Mouse (Mus musculus) liver, embryonic 15.5 days (tissue): ENCODE data around the gene Rps15. TPM values are rescaled to one million over a fixed set of nuclear protein-coding genes. Genes with fewer than 3 reads are reported as not detected.

Experiments
- ATAC-seq: fragments of 200-750 bp; cut with Nextera tagmentation; 2 replicates; pipeline ENCODE4 v1.8.0; 2017; ENCODE audit warnings: moderate number of reproducible peaks, mild to moderate bottlenecking, moderate library complexity; ENCODE audit not compliant: insufficient read depth
- H3K27ac ChIP-seq: fragments of 300-500 bp; sonication (generic); replicated peaks from 2 replicates; pipeline ENCODE4 v1.5.1; 2015; ENCODE audit warnings: mild to moderate bottlenecking, inconsistent platforms
- H3K27me3 ChIP-seq: fragments of 300-500 bp; sonication (generic); 2 replicates; pipeline ENCODE4 v1.6.1; 2015; ENCODE audit warnings: mild to moderate bottlenecking, inconsistent platforms
- H3K36me3 ChIP-seq: fragments of 300-500 bp; sonication (generic); replicated peaks from 2 replicates; pipeline ENCODE4 v1.6.1; 2015; ENCODE audit warnings: moderate library complexity, mild to moderate bottlenecking, inconsistent platforms
- H3K4me1 ChIP-seq: fragments of 300-500 bp; sonication (generic); replicated peaks from 2 replicates; pipeline ENCODE4 v1.6.1; 2015; ENCODE audit warnings: inconsistent platforms
- H3K4me2 ChIP-seq: fragments of 300-500 bp; sonication (generic); 2 replicates; pipeline ENCODE4 v1.6.1; 2015; ENCODE audit warnings: moderate library complexity, mild to moderate bottlenecking, inconsistent platforms
- H3K4me3 ChIP-seq: fragments of 300-500 bp; sonication (generic); replicated peaks from 2 replicates; pipeline ENCODE4 v1.5.1; 2015; ENCODE audit warnings: mild to moderate bottlenecking, inconsistent platforms
- H3K9ac ChIP-seq: fragments of 300-500 bp; sonication (generic); 2 replicates; pipeline ENCODE4 v1.6.1; 2015; ENCODE audit warnings: moderate library complexity, mild to moderate bottlenecking, inconsistent platforms
- H3K9me3 ChIP-seq: fragments of 300-500 bp; sonication (generic); replicated peaks from 2 replicates; pipeline ENCODE4 v1.6.1; 2016; ENCODE audit warnings: inconsistent platforms
- WGBS: fragments of 180-500 bp; shearing (Covaris S2); methylation state at CpG from one replicate; pipeline ENCODE4 v1.1.7; 2015; ENCODE audit warnings: mixed read lengths; ENCODE audit not compliant: insufficient replicate concordance; 5-methylcytosine and 5-hydroxymethylcytosine counted together
- polyA plus RNA-seq: library from polyadenylated mRNA; unstranded; fragments of >200 nt; fragmentation: Nextera tagmentation; extraction: Ambion mirVana; gene quantifications from 2 replicates; pipeline ENCODE4 v1.2.1, GENCODE M21; 2015

The Rps15 gene
- polyA plus RNA-seq, 1 experiment from 2014 or later: 527 TPM

- no peak overlapping the region for H3K4me3 ChIP-seq
- H3K9me3 ChIP-seq: no peaks in the 10 kb centered on the region
- peaks cover 51% of the 10 kb centered on the region for H3K4me1 ChIP-seq
- ATAC-seq: no peak
- WGBS: 37% methylated on average over 7 of the region's 7 CpGs
- H3K9ac ChIP-seq: no peak overlapping the region
- peaks cover 23% of the 10 kb centered on the region for H3K36me3 ChIP-seq
- H3K4me2 ChIP-seq: 0 out of 2 replicates have a peak overlapping the region, but pooled peaks have one; percentile 86
- H3K27ac ChIP-seq: peak overlapping the region; percentile 36
- H3K27me3 ChIP-seq: peaks cover 42% of the 10 kb centered on the region
Measured at GRCm38 (mm10) chr10:80294788-80295303, 2.6 kb downstream of the Rps15 start.

GRCm38 (mm10) chr10:80295618-80296425 lies 3.6 kb downstream of the Rps15 start, which contains the start of gene Apc2:
Gene Apc2 (plus strand): TSS chr10:80295977.
- H3K27ac ChIP-seq: peak within 1 kb of the TSS; percentile 36
- ATAC-seq: peak; percentile 44
- peaks cover 23% of the 10 kb centered on the region for H3K36me3 ChIP-seq
- H3K9me3 ChIP-seq: no peaks in the 10 kb centered on the region
- H3K4me1 ChIP-seq: peaks cover 51% of the 10 kb centered on the region
- H3K27me3 ChIP-seq: peaks cover 52% of the 10 kb centered on the region
- H3K4me2 ChIP-seq: peak within 1 kb of the TSS; percentile 64
- peak within 1 kb of the TSS; percentile 39 for H3K4me3 ChIP-seq
- 4% methylated on average over 26 of the region's 26 CpGs for WGBS
- H3K9ac ChIP-seq: peak within 1 kb of the TSS; percentile 18; the same call in 1 of the 2 replicates

GRCm38 (mm10) chr10:80296824-80297223 lies 4.6 kb downstream of the Rps15 start:
- Histone ChIP-seq H3K27ac (no peak overlapping the region), H3K4me2 (no peak overlapping the region), H3K27me3 (peaks cover 62% of the 10 kb centered on the region), H3K9ac (no peak overlapping the region), H3K4me1 (peaks cover 47% of the 10 kb centered on the region), H3K9me3 (no peaks in the 10 kb centered on the region), H3K36me3 (peaks cover 23% of the 10 kb centered on the region), H3K4me3 (no peak overlapping the region)
- no peak for ATAC-seq
- WGBS: 68% methylated on average over 5 of the region's 5 CpGs

- Histone ChIP-seq H3K4me1 (peaks cover 51% of the 10 kb centered on the region), H3K36me3 (peaks cover 23% of the 10 kb centered on the region), H3K4me2 (no peak overlapping the region), H3K9ac (no peak overlapping the region), H3K27ac (no peak overlapping the region), H3K4me3 (no peak overlapping the region), H3K9me3 (no peaks in the 10 kb centered on the region), H3K27me3 (peaks cover 70% of the 10 kb centered on the region)
- no peak for ATAC-seq
- 46% methylated on average over 8 of the region's 8 CpGs for WGBS
Measured at GRCm38 (mm10) chr10:80297526-80298133, 5.4 kb downstream of the Rps15 start.

GRCm38 (mm10) chr10:80298571-80299281 lies 6.5 kb downstream of the Rps15 start:
- no peak overlapping the region for H3K9ac ChIP-seq
- no peak for ATAC-seq

GRCm38 (mm10) chr10:80299301-80299700 lies 7.0 kb downstream of the Rps15 start:
- no peak for ATAC-seq
- Histone ChIP-seq H3K27ac (no peak overlapping the region), H3K36me3 (peaks cover 8% of the 10 kb centered on the region), H3K4me3 (no peak overlapping the region), H3K9me3 (no peaks in the 10 kb centered on the region), H3K4me1 (peaks cover 35% of the 10 kb centered on the region), H3K4me2 (no peak overlapping the region), H3K9ac (no peak overlapping the region), H3K27me3 (peaks cover 86% of the 10 kb centered on the region)
- WGBS: 11% methylated on average over 15 of the region's 15 CpGs

More at GRCm38 (mm10) chr10:80298571-80299281, 6.5 kb downstream of the Rps15 start:
- H3K4me2 ChIP-seq: no peak overlapping the region
- no peak overlapping the region for H3K27ac ChIP-seq
- H3K9me3 ChIP-seq: no peaks in the 10 kb centered on the region
- peaks cover 14% of the 10 kb centered on the region for H3K36me3 ChIP-seq
- H3K4me1 ChIP-seq: peaks cover 40% of the 10 kb centered on the region
- 7% methylated on average over 26 of the region's 26 CpGs for WGBS
- no peak overlapping the region for H3K4me3 ChIP-seq
- H3K27me3 ChIP-seq: peaks cover 81% of the 10 kb centered on the region

GRCm38 (mm10) chr10:80299824-80300223 lies 7.6 kb downstream of the Rps15 start:
- 38% methylated on average over 10 of the region's 10 CpGs for WGBS
- H3K27me3 ChIP-seq: peaks cover 92% of the 10 kb centered on the region

GRCm38 (mm10) chr10:80300672-80301181 lies 8.5 kb downstream of the Rps15 start:
- no peak overlapping the region for H3K9ac ChIP-seq

More at GRCm38 (mm10) chr10:80299824-80300223, 7.6 kb downstream of the Rps15 start:
- H3K36me3 ChIP-seq: peaks cover 3% of the 10 kb centered on the region; the same call in 1 of the 2 replicates
- no peak overlapping the region for H3K4me2 ChIP-seq
- H3K4me1 ChIP-seq: peaks cover 33% of the 10 kb centered on the region
- H3K9ac ChIP-seq: no peak overlapping the region
- H3K9me3 ChIP-seq: no peaks in the 10 kb centered on the region
- no peak overlapping the region for H3K27ac ChIP-seq
- no peak overlapping the region for H3K4me3 ChIP-seq
- ATAC-seq: no peak

GRCm38 (mm10) chr10:80301256-80302081 lies 9.2 kb downstream of the Rps15 start:
- Histone ChIP-seq H3K36me3 (no peaks in the 10 kb centered on the region), H3K27ac (no peak overlapping the region), H3K27me3 (peaks cover 100% of the 10 kb centered on the region), H3K9ac (no peak overlapping the region), H3K4me2 (no peak overlapping the region), H3K4me3 (no peak overlapping the region), H3K4me1 (peaks cover 21% of the 10 kb centered on the region), H3K9me3 (no peaks in the 10 kb centered on the region)
- 62% methylated on average over 10 of the region's 10 CpGs for WGBS
- no peak for ATAC-seq

More at GRCm38 (mm10) chr10:80300672-80301181, 8.5 kb downstream of the Rps15 start:
- Histone ChIP-seq H3K27me3 (peaks cover 99% of the 10 kb centered on the region), H3K4me3 (no peak overlapping the region), H3K36me3 (no peaks in the 10 kb centered on the region), H3K9me3 (no peaks in the 10 kb centered on the region), H3K4me1 (peaks cover 27% of the 10 kb centered on the region), H3K27ac (no peak overlapping the region), H3K4me2 (no peak overlapping the region)
- WGBS: 27% methylated on average over 11 of the region's 11 CpGs
- no peak for ATAC-seq

- 58% methylated on average over 5 of the region's 5 CpGs for WGBS
- Histone ChIP-seq H3K36me3 (no peaks in the 10 kb centered on the region), H3K27me3 (peaks cover 100% of the 10 kb centered on the region), H3K9ac (no peak overlapping the region), H3K4me3 (no peak overlapping the region), H3K9me3 (no peaks in the 10 kb centered on the region), H3K27ac (no peak overlapping the region), H3K4me1 (peaks cover 15% of the 10 kb centered on the region), H3K4me2 (no peak overlapping the region)
- no peak for ATAC-seq
Measured at GRCm38 (mm10) chr10:80302082-80302355, 9.8 kb downstream of the Rps15 start.
